Mouse (Mus musculus) embryonic stem cell, embryonic (primary cell): ENCODE results near the gene Ptger4.

Experiments used
- CTCF ChIA-PET, 4 experiments: fragments of 300-600 bp in 2 of 4; fragments of 350-600 bp in 2 of 4; sonication (Branson Sonifier 250); formaldehyde crosslinking; loops; one replicate each; lab custom pipeline; 2022; ENCODE audit warnings: inconsistent platforms in 2 of 4; lab: Charles Lee
- POLR2A ChIA-PET, 4 experiments: fragments of 300-600 bp in 2 of 4; fragments of 350-600 bp in 2 of 4; sonication (Branson Sonifier 250); formaldehyde crosslinking; loops; one replicate each; lab custom pipeline; 2022; ENCODE audit warnings: antibody characterized with exemption in 4 of 4, inconsistent platforms in 1 of 4; lab: Charles Lee

Ptger4 gene

GRCm38 (mm10) chr15:5193833-5194232 lies 50.2 kb downstream of the Ptger4 start:
- ChIA-PET POLR2A (interaction anchor here in 2 of 4 experiments (0.9 to 2.4 kb wide), 7 partner anchors 9 to 78 kb away, joined by 3 to 6 read pairs (median 3); partner anchors contain the start of genes Rpl37 (in 1 of the 2) and Ttc33 (in 1 of the 2)), CTCF (interaction anchor here in 3 of 4 experiments (0.6 to 1.3 kb wide), 7 partner anchors 12 to 1377 kb away, joined by 3 to 6 read pairs (median 3); no protein-coding TSS in a partner anchor)

DNA sequence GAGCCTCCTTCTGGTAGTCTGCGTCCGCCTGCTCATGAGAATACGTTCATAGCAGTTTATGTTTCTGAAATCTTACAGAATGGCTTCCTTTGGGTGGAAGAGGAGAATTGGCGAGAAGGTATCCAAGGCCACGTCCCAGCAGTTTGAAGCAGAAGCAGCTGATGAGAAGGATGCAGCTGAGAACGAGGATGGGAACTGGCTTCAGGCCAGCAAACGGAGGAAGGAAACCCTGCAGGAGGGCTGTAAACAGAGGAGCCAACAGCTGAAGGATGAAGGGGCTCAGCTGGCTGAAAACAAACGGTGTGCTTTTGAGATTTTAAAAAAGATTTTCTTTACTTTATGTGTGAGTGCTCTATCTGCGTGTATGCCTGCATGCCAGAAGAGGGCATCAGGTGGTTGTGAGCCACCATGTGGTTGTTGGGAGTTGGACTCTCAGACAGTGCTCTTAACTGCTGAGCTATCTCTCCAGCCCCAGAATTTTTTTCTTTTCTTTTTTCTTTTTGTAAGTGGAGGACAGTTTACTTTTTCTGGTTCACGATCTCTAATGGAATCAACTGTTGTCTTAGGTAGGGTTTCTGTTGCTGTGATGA lies 54.4 kb downstream of the Ptger4 start:
- POLR2A ChIA-PET: interaction anchor here in 1 of 4 experiments (4.0 kb wide), 1 partner anchor 70 kb away, joined by 25 read pairs; no protein-coding TSS in a partner anchor
- CTCF ChIA-PET: interaction anchor here in 3 of 4 experiments (0.6 to 0.9 kb wide), 3 partner anchors 9 to 45 kb away, joined by 3 read pairs; no protein-coding TSS in a partner anchor

DNA sequence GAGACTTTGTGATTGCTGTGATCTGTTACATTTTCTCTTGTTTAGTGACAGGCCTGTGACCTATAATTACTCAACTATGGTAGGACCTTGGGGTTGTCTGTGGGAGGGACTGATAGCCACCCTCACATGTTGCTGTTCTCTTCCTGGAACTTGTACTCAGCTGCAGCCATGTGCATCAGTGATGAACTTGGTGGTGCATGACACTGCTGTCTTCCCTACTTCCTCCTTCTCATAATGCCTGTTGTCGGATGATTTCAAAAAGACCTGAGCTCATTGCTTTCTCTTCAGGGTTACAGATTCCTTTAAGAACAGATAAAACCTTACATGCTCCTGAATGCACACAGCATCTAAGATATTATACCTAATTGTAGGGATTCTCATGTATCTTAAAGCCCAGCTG lies 56.0 kb downstream of the Ptger4 start:
- CTCF ChIA-PET: no interaction called here
- POLR2A ChIA-PET: interaction anchor here in 1 of 4 experiments (1.0 to 4.0 kb wide), 2 partner anchors 44 to 68 kb away, joined by 3 to 25 read pairs; no protein-coding TSS in a partner anchor

- POLR2A ChIA-PET: interaction anchor here in 2 of 4 experiments (1.6 to 4.0 kb wide), 4 partner anchors 65 to 68 kb away, joined by 4 to 40 read pairs (median 18); no protein-coding TSS in a partner anchor
Measured at GRCm38 (mm10) chr15:5187116-5187515, 56.9 kb downstream of the Ptger4 start.

DNA sequence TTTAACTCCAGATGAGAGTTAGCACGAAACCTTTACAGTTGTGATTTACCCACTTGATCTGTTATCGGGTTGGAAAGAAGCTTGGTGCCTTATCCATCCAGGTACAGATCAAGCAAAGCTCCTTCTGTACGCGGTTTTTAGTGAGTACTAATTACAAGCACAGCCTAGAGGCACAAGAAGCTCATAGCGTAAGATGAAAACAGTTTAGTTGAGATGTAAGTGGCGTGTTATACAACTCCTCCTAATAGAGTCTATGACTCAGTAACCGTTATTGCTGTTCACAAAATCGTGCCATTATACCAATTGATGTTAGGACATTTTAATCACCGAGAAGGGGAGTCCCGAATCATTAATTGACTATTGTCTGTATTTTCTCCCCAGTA lies 57.7 kb downstream of the Ptger4 start:
- POLR2A ChIA-PET: interaction anchor here (0.5 to 3.2 kb wide), 26 partner anchors 8 to 71 kb away, joined by 3 to 40 read pairs (median 4); partner anchors contain the start of genes Ptger4 (in 2 of the 4) and Rpl37 (in 2 of the 4)
- CTCF ChIA-PET: no interaction called here

More at GRCm38 (mm10) chr15:5187116-5187515, 56.9 kb downstream of the Ptger4 start:
- CTCF ChIA-PET: no interaction called here

DNA sequence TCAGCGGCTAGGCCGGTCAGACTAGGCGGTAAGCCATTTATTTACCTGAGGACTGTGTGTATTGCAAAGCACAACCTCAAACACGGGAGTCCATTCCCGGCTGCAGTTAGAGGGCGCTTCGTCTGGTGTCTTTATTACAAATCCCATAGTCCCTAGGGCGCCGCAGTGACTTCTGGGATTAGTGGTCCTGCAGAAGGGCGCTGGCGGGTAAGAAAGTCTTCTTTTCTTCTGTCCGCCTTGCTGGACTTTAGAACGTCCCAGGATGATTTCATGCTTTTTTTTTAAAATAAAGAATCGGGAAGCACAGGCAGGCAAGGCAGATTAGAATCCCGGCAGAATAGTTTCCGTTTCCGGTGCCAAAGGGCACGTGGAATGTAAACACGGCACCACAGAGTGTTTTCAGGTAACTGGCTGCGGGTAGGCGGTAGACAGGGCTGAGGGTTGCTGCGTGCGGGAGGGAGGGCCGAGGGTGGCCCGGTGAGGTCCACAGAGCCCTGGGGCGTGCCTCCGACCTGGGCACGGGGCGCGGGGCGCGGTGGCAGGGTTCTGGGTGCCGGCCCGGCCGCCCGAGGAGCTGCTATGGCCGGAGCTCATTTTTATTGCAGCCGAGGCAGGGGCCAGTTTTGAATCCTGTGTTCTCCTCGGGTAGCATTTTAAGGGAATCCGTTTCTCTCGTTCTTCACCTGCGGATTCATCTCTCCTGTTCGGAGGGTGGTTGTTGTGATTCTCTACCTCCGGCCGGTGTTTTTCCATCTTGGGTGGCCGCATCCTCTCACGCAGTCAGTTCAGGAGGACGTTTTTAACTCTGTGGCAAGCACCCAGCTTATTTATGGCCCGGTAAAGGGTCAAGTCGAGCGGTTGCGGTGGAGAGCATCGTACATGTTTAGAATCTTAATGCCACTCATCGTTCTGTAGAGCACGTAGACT lies 58.4 kb downstream of the Ptger4 start, which contains the start of gene Ttc33:
Ttc33 (plus strand) TSS at position 160 of the 927 bp plus-strand sequence.
- ChIA-PET POLR2A (interaction anchor here (0.5 to 3.2 kb wide), 49 partner anchors 8 to 1868 kb away, joined by 3 to 40 read pairs (median 4); partner anchors contain the start of genes Ptger4 (in 2 of the 4), Rpl37 (in 2 of the 4) and Fbxo4 (in 1 of the 4)), CTCF (interaction anchor here in 2 of 4 experiments (0.6 to 1.0 kb wide), 3 partner anchors 12 to 1394 kb away, joined by 3 to 4 read pairs (median 3); no protein-coding TSS in a partner anchor)

DNA sequence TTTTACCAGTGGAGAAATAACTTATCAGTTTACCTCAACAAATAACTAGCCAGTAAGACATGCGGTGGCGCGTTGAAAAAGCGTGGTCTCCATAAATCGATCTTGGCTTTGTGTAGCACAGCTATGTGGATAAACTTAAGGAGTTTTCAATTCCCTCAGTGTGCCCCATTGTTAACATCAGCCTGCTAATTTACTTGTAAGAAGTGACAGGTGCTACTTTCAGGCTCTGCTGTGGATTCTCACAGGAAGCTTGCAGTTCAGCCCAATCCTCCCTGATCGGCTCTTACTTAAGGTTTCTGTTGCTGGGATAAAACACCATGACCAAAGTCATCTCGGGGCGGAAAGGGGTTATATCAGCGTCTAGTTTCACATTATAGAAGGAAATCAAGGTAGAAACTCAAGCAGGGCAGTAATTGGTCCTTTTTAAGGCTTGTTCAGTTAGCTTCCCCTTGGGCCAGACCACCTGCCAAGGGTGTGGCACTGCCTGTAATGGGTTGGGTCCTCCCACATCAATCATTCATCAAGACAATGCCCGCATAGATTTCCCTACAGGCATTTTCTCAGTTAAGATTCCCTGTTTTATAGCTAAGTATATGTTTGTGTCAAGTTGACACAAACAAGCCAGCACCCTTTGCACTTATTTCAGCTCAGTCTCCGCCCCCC lies 59.2 kb downstream of the Ptger4 start:
- ChIA-PET CTCF (interaction anchor here in 3 of 4 experiments (0.6 to 1.0 kb wide), 4 partner anchors 13 to 1393 kb away, joined by 3 to 4 read pairs (median 3); no protein-coding TSS in a partner anchor), POLR2A (interaction anchor here in 3 of 4 experiments (0.6 to 3.2 kb wide), 37 partner anchors 8 to 1868 kb away, joined by 3 to 40 read pairs (median 5); partner anchors contain the start of genes Rpl37 (in 2 of the 3), Fbxo4 (in 1 of the 3) and Ptger4 (in 1 of the 3))

GRCm38 (mm10) chr15:5173217-5173820 lies 70.7 kb downstream of the Ptger4 start:
- POLR2A ChIA-PET: interaction anchor here in 3 of 4 experiments (0.7 to 2.4 kb wide), 4 partner anchors 13 to 1119 kb away, joined by 3 to 8 read pairs (median 4); partner anchors contain the start of gene Ttc33 (in 1 of the 3)
- CTCF ChIA-PET: interaction anchor here in 1 of 4 experiments (1.1 kb wide), 1 partner anchor 21 kb away, joined by 4 read pairs; no protein-coding TSS in a partner anchor

- ChIA-PET POLR2A (interaction anchor here in 2 of 4 experiments (1.3 to 1.9 kb wide), 5 partner anchors 10 to 70 kb away, joined by 3 to 6 read pairs (median 4); partner anchors contain the start of gene Rpl37 (in 1 of the 2)), CTCF (no interaction called here)
Measured at GRCm38 (mm10) chr15:5165121-5165773, 78.7 kb downstream of the Ptger4 start.

DNA sequence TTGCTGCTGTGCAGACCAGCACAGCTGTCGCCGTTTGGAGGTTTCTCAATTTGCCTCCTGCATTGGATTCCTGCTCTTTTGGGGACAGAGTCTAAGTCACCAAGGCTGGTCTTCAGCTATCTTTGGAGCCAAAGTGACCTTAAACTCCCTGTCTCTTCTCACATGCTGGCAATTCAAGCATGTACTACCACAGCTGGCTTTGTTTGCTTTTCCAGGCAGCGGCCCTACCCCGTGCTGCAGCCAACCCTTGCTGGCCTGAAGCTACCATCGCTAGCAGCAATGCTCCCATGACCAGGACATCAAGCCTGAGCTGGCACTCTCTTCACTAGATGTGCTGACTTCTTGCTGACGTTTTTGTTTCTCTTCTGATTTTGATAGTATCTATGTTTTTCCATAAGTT lies 85.2 kb downstream of the Ptger4 start:
- ChIA-PET POLR2A (interaction anchor here in 2 of 4 experiments (0.8 to 3.4 kb wide), 6 partner anchors 8 to 43 kb away, joined by 3 to 16 read pairs (median 6); partner anchors contain the start of gene Rpl37 (in 1 of the 2)), CTCF (no interaction called here)

DNA sequence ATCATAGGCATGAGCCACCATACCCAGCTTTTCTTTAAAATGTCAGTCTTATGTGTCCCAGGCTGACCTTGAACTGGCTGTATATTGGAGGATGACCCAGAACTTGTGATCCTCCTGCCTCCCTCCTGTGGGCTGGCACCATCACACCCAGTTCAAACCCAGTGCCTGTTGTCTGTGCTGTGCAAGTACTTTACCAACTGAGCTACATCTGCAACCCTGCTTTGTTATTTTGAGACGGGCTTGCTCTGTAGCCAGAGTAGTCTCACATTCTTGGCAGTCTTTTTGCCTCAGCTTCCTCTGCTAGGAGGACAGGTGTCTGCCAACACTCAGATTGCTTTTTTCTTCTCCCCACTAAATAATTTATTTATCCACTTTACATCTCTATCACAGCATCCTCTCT lies 86.6 kb downstream of the Ptger4 start:
- POLR2A ChIA-PET: interaction anchor here in 2 of 4 experiments (0.6 to 3.4 kb wide), 6 partner anchors 9 to 69 kb away, joined by 3 to 16 read pairs (median 3); no protein-coding TSS in a partner anchor
- CTCF ChIA-PET: interaction anchor here in 1 of 4 experiments (0.6 kb wide), 1 partner anchor 129 kb away, joined by 3 read pairs; no protein-coding TSS in a partner anchor
